Mouse (Mus musculus) right cerebral cortex, adult 2 months (tissue): ENCODE results near the gene C1ra.
A peak's percentile ranks its signal among the peaks of the same experiment; 100 is the strongest.
"Not testable (repeated sequence)": the region's sequence is repeated elsewhere in the genome, so short reads cannot be mapped to it uniquely, and the experiment has no call there.

Experiments
- DNase-seq, 2 experiments: peaks; one replicate each; pipeline ENCODE4 v3.0.0; 2021 to 2022; ENCODE audit warnings: low spot score in 2 of 2

Gene C1ra

GRCm38 (mm10) chr6:124544466-124544865, 32.3 kb downstream of the C1ra start:
- DNase-seq, result peak; percentile 15 to 17

- DNase-seq, result no peak
Measured at GRCm38 (mm10) chr6:124545425-124545824, 33.2 kb downstream of the C1ra start.

- not testable (repeated sequence) for DNase-seq
Measured at GRCm38 (mm10) chr6:124547979-124548378, 35.8 kb downstream of the C1ra start.

- DNase-seq, result no peak
Measured at GRCm38 (mm10) chr6:124549023-124549550, 36.9 kb downstream of the C1ra start.

GRCm38 (mm10) chr6:124552766-124553165, 40.6 kb downstream of the C1ra start:
- DNase-seq, result no peak

- not testable (repeated sequence) for DNase-seq
Measured at GRCm38 (mm10) chr6:124555956-124556355, 43.8 kb downstream of the C1ra start.

- DNase-seq, result not testable (repeated sequence)
Measured at GRCm38 (mm10) chr6:124561156-124561555, 49.0 kb downstream of the C1ra start.

- not testable (repeated sequence) for DNase-seq
Measured at GRCm38 (mm10) chr6:124561611-124562010, 49.4 kb downstream of the C1ra start.

- peak; percentile 76 to 78 for DNase-seq
Measured at GRCm38 (mm10) chr6:124570026-124570425, 57.8 kb downstream of the C1ra start, which contains the start of gene C1rb. C1rb (plus strand) TSS chr6:124570294.
